Mouse (Mus musculus): Measurements from ENCODE around the gene Odf3l2.

The Odf3l2 gene

DNA sequence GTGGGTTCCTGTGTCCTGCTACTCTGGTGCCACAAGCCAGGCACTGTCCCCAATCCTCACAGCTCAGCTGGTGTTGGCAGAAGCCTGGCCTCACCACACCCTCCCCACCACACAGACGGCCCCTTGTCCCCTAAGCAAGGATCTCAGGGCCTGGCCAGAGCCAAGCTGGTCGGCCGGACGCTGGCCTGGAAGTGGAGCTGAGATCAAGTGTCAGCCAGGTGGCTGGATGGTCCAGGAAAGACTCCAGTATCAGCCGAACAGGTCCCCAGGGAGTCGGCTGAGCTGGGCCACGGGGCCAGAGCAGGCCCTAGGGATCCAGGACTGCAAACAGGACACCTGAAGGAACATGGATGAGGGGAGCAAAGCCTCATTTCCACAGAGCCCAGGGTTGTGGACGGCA lies at the start of gene Odf3l2:
Gene Odf3l2, minus strand, starts transcription at position 28 of the 400 bp plus-strand sequence.
- DNase-seq = no peak

DNA sequence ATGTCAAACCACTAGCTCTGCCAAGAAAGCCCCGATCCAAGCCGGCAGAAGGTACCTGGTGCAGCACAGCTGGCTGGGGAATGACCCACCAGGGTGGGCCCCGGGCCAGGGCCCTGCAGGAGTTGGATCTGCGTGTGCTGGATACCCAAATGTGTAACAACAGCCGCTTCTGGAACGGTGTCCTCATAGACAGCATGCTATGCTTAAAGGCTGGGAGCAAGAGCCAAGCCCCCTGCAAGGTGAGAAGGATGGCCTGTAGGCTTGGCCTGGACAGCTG lies 48.8 kb upstream of the Odf3l2 start:
- peak in 1 of 2 experiments; percentile 29 for DNase-seq

GRCm38 (mm10) chr10:79693580-79694378 lies 48.2 kb upstream of the Odf3l2 start:
- no peak for DNase-seq

DNA sequence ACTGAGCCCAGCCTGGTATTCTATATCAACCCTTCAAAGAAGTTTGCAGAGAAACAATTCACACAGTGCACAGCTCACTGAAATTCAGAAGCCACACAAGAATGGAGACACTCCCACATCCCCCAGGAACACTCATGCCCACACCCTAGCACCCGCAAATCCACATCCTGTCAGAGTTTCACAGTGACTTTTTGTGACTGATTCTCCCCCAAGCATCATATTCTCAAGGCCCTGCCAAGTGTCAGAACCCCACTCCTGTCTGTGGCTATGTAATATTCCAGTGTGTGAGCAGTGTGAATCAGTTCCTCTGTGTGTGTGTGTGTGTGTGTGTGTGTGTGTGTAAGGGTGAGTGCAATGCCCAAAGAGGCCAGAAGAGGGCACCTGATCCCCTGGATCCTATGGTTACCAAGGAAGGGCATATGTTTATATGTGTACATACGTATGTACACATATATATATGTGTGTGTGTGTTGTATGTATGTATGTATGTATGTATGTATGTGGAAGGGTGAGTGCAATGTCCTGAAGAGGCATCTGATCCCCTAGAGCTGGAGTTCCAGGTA lies 46.5 kb upstream of the Odf3l2 start:
- DNase-seq = no peak

GRCm38 (mm10) chr10:79689178-79689577 lies 43.6 kb upstream of the Odf3l2 start:
- no peak for DNase-seq

DNA sequence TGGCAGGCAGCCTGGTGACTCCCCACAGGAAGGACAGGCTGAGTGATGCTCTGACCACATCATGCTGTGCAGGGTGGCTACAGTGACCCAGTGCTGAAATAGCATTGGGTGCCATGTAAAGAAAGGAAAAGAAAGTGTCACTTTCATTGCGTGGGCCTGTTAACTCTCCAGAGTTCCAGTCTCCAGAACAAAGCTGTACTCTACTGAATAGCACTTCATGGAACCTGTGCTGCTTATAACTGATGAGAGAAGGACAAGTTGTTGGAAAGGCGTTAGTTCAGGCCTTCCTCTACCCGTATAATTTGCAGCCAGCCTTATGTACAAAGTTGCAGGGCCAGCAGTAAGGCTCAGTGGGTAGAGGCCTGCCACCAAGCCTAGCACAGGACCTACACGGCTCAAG lies 43.2 kb upstream of the Odf3l2 start, which contains the start of gene Gzmm:
Gene Gzmm, plus strand, starts transcription at position 301 of the 400 bp plus-strand sequence.
- no peak for DNase-seq

DNA sequence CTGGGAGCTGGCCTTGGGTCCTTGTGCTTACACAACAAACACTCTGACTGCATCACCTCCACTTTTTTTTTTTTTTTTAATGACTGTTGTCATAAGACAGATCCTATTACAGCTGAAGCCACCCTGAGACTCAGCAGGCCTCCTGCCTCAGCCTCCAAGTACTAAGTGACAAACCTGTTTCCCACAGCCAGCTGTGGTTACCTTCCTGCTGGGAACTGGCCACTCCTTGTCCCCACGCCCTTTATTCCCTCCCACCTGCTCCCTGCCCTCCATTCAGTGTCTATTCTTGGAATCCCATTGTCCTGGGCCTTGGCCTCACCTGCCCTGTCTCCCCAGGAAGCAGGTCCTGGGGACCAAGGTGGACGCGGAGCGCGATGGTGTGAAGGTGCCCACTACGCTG lies 42.0 kb upstream of the Odf3l2 start:
- DNase-seq = no peak

DNA sequence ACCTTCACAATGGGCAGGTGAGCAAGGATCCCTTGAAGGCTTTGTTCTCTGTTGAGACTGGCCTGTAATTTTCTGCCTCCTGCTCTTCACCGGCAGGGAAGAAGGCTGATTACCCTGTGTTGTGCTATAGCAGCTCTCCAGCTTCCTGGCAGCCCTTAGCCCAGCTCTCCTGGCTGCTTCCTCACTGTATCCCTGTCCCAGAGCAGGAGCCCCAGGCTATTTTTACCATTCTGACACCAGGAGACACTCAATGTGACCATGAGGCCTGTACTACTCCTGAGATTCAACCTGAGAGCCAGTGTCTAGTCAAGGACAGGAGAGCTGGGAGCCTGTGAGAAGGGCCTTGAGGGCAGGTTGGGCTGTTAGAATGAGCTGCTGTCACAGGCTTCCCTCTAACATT lies 41.2 kb upstream of the Odf3l2 start:
- DNase-seq = no peak

DNA sequence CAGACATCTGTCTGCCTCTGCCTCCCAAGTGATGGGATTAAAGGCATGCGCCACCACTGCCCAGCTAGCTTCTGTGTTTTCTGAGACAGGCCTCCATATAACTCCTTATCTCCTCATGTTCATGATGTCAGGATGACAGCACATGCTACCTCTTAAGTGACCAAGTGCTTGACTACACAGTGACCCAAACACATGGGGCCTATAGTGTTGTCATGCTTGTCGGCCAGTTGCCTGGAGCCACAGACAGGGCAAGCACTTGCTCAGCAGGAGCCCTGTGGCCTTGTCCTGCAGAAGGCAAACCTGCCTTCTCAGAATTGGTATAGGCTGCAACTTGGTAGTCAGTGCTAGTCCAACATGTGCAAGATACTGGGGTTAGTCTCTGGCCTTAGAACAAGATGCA lies 40.7 kb upstream of the Odf3l2 start:
- no peak for DNase-seq

DNA sequence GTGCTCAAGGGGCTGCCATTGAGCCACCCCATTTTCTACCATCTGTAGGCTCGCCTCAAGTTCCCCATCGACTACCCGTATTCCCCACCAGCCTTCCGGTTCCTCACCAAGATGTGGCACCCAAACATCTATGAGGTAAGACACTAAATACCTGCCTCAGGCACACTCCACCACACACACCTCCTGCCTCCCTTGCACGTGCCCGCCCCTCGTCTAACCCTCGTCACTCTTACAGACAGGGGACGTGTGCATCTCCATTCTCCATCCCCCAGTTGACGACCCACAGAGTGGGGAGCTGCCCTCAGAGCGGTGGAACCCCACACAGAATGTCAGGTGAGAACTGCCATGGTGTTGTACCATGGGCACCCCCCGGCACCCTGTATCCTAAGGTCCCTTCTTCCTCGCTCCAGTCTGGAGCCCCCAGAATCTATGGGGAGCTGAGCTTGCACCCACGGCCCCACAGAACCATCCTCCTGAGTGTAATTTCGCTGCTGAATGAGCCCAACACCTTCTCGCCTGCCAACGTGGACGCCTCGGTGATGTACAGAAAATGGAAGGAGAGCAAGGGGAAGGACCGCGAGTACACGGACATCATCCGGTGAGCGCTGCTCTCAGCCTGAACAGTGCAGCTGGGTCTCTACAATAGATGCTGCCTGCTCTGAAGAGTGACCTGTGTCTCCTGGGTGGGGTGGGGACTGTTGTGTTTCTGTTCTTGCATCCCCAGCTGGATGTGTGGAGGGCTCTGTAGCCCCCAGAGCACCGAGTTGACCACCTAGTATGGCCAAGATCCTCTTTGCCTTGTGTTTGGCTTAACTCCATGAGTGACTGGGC lies 39.4 kb upstream of the Odf3l2 start:
- no peak for DNase-seq

DNA sequence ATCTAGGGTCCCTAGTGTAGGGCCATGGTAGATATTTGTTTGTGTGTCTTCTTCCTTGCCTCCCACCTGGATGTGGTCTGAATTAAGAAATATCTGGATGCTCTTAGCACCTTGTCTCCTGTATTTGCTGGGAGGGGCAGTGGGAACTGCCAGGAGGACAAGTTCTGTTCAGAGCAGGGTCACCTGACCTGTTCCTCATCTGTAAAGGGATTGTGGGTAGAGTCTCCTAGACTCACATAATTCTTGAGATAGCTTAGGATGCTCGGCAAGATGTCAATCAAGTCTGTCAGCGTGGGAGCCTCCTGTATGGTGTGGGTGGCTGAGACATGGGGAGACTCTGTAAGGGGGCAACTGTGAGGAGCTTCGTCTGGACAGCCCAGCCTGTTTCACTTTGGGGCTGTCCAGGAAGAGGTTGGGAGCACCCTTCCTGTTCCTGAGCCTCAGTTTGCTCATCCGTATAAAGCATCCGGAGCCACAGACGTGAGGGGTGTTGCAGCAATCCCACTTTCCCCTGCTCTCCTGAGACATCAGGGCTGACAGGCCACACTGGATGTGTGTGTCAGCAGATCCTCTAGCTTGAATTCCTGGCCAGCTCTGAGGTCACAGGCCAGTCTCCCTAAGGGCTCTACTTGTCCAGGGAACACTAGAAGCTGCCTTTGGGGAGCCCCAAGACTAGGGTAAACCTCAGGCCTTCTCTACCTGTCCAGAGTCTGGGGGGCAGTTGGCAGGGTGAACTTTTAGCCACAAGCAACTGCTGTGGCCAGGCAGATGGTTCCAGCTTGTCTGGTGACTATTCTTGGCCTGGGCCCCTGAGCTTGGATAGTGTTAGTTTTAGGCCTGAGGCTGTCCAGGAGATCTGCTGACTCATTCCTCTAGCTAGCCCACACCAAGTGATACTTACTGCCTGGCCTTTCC lies 38.4 kb upstream of the Odf3l2 start:
- DNase-seq = peak; percentile 19 to 21

DNA sequence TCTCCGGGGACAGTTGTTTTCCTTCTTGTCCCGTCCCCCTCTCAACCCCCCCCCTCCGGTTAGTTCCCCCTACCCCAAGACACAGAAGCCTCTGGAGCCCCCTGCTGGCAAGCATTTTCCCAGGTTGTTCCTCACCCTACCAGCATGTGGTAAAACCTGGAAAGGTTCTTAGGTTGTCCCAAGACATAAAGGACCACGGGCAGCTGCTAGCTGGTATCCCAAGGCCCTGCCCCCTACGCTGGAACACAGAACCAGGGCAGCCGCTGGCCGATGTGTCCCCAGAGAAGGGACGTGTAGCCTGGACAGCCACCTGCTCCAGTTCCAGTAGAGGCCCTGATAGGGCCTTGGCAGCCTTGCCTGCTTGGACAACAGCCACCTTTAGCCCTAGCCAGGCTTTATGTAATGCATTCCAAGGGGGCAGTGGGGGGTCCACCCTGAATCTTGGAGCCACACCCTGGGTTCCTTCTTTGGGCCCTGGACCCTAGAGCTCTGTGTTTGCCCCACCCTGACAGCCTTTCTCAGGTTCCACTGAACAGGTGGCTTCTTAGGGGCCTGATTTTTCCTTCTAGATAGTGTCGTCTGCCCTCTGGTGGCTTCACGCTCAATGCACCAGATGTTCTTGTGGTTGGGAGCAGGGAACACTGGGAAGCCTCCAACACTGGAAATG lies 37.5 kb upstream of the Odf3l2 start:
- peak in 1 of 2 experiments; percentile 56 for DNase-seq

DNA sequence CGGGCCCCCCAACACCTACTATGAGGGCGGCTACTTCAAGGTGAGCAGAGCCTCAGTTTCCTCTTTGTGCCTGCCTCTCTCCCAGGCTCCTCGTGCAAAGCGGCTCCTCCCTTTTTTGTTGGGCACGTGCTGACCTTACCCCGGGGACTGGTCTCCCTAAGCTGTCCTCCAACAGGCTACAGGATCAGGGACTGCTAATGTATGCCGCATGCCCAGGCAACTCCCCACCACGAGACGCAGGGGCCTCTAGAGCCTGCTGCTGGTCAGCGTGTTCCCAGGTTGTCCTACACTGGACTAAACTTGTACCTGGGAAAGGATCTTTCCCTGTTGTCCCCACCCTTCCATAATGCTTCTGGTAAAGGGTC lies 37.0 kb upstream of the Odf3l2 start:
- peak in 1 of 2 experiments; percentile 39 for DNase-seq

- DNase-seq = peak; percentile 99 to 100
These were observed 36.2 kb upstream of the Odf3l2 start, which contains the start of gene Cdc34 for GRCm38 (mm10) chr10:79681591-79682245. Gene Cdc34, plus strand, starts transcription at chr10:79682195.

DNA sequence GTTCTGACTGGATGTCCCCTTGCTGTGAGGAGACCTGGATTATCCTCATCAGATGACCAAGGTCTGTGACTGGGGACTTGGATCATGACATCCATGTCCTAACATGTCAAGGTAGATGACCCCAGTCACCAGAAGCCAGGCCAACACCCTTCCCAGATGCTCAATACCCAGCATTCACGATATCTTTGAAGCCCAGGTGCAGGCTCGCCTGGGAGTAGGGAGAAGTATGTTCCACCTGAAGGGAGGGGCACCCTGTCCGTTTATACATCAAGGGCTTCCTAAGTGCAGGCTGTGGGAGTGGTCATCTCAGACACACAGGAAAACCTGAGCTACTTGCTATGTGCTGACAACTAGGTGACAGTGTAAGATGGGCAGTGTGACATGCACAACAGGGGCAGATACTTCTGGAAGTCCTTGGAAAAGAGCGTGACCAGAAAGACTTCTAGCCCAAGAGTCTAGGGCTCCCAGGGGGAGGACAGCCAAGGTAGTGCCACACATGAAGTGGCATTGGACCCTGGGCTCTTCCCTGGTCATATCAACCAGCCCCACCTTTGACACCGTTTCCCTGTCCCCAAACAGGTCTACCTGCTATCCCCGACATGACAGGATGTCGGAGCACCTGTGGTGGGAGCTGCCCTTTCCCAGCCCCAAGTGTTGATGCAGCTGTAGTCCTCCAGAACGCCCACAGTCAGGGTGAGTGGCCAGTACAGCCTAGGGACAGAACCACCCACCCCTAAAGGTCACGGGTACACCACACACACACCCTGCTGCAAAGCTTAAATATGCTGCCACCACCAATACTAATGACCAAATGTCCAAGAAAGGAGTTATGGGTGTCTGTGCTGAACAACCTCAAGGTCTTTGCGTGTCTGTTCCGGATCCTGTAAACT lies 35.3 kb upstream of the Odf3l2 start:
- peak in 1 of 2 experiments; percentile 27 for DNase-seq

- peak in 1 of 2 experiments; percentile 18 for DNase-seq
These were observed 30.0 kb upstream of the Odf3l2 start for GRCm38 (mm10) chr10:79675346-79676035.

- DNase-seq = peak in 1 of 2 experiments; percentile 10
These were observed 27.5 kb upstream of the Odf3l2 start for GRCm38 (mm10) chr10:79673054-79673453.

- DNase-seq = peak in 1 of 2 experiments; percentile 16
These were observed 26.5 kb upstream of the Odf3l2 start for GRCm38 (mm10) chr10:79672088-79672455.

DNA sequence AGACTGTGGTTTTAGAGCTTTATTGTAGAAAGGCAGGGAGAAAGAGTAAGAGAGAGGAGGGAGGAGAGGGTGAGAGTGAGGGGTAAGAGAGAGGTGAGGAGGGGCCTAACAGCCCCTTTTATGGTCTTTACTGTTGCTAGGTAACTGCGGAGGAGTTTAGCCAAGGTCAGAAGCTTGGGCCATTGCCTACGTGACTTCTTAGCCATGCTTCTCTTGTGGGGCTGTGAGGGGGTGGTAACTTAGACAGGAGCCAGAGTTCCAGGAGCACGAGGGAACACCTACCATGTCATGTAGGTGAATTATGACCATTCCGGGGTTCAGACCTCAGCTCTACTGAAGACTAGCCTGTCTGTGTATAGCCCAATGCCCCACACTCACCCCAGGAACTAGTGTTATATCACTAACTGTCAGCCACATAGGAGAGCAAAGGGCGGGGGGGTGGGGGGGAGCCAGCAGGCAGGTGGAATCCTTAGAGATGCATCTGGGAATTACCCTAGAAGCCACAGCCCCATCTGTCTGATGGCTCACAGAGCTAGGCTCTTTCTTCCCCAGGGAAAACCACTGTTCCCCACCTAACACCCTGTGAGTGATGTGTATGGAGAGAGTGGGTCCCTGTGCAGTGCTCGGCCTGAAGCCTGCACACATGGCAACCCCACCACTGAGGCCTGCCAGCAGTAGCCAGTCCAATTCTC lies 26.0 kb upstream of the Odf3l2 start:
- no peak for DNase-seq

All from cerebellum, adult 18-20 months (tissue).